8 mouse cellular contexts compared by ENCODE assay signal in genomic region chr16:91068969-91069368, GRCm38 (mm10). TPM values are rescaled to one million over a fixed set of nuclear protein-coding genes. Genes with fewer than 3 reads are reported as not detected.
DNase-seq lines count a peak whose midpoint lies in the region; ATAC-seq lines count a peak whose summit lies in the region.
"Had no signal": no experiment of that assay in that cellular context is flagged by ENCODE, and none has a peak within 500 bp of the region (broad histone marks: within the 10 kb centered on the region; RNA-seq: fewer than 3 reads in every experiment).

No protein-coding gene starts in this region.

- peak overlapping the region; percentile 5 for H3K4me2 ChIP-seq in forebrain, embryonic 16.5 days (ENCODE audit: low read length)
- H3K4me2 ChIP-seq in intestine, embryonic 16.5 days (ENCODE audit: low read depth, low read length), result no peak overlapping the region

- no peaks in the 10 kb centered on the region for H3K9me3 ChIP-seq in forebrain, embryonic 16.5 days (ENCODE audit: control insufficient read depth, low read length)
- no peaks in the 10 kb centered on the region for H3K9me3 ChIP-seq in intestine, embryonic 16.5 days (ENCODE audit: control insufficient read depth, low read length)

- intact Hi-C loops in left cerebral cortex, postnatal 4 days (cut with DNase I), result no loop called here

- H3K9ac ChIP-seq in forebrain, embryonic 16.5 days (replicated peaks; ENCODE audit: low read depth, low read length), result 0 out of 2 replicates have a peak overlapping the region, but pooled peaks have one; percentile 8
- 0 out of 2 replicates have a peak overlapping the region, but pooled peaks have one; percentile 21 for H3K9ac ChIP-seq in intestine, embryonic 16.5 days (ENCODE audit: low read depth, low read length)

- peak; percentile 62 for ATAC-seq in forebrain, embryonic 16.5 days
- ATAC-seq in intestine, embryonic 16.5 days, result no peak

- H3K4me1 ChIP-seq in forebrain, embryonic 16.5 days (replicated peaks; ENCODE audit: control insufficient read depth, insufficient read depth, low read length), result no peaks in the 10 kb centered on the region; the same call in 1 of the 2 replicates
- H3K4me1 ChIP-seq in intestine, embryonic 16.5 days (ENCODE audit: control insufficient read depth, insufficient read depth, low read length), result peaks cover 10% of the 10 kb centered on the region; the same call in 1 of the 2 replicates

- no peaks in the 10 kb centered on the region for H3K36me3 ChIP-seq in forebrain, embryonic 16.5 days (ENCODE audit: control insufficient read depth, insufficient read depth)
- no peaks in the 10 kb centered on the region for H3K36me3 ChIP-seq in intestine, embryonic 16.5 days (ENCODE audit: control insufficient read depth, insufficient read depth, low read length)

- 19% methylated on average over 12 of the region's 12 CpGs for WGBS in forebrain, embryonic 16.5 days
- 32% methylated on average over 12 of the region's 12 CpGs for WGBS in intestine, embryonic 16.5 days

- peak; percentile 54 for DNase-seq in left cerebral cortex, postnatal 4 days
- DNase-seq in left cerebral cortex, adult 11 months (ENCODE audit: low spot score), result no peak
- DNase-seq in right cerebral cortex, postnatal 14 days, result peak; percentile 15
- no peak for DNase-seq in cerebellum, adult 9-10 months
- no peak for DNase-seq in spleen, postnatal 14 days (ENCODE audit: low spot score in 2 of 2)

- H3K27ac ChIP-seq in forebrain, embryonic 16.5 days (ENCODE audit: low read length), result no peak overlapping the region
- H3K27ac ChIP-seq in intestine, embryonic 16.5 days (ENCODE audit: low read length), result 0 out of 2 replicates have a peak overlapping the region, but pooled peaks have one; percentile 9

- H3K27me3 ChIP-seq in forebrain, embryonic 16.5 days (replicated peaks; ENCODE audit: control insufficient read depth, insufficient read depth, low read length), result no peaks in the 10 kb centered on the region
- H3K27me3 ChIP-seq in intestine, embryonic 16.5 days (replicated peaks; ENCODE audit: control insufficient read depth, insufficient read depth, low read length), result no peaks in the 10 kb centered on the region

- no peak overlapping the region for H3K4me3 ChIP-seq in forebrain, embryonic 16.5 days (replicated peaks; ENCODE audit: low read length)
- no peak overlapping the region for H3K4me3 ChIP-seq in intestine, embryonic 16.5 days (ENCODE audit: low read length)

RNA-seq across cellular contexts. Expression of gene Paxbp1, which starts 24.6 kb away (rescaled TPM):
- 10 to 100 TPM; 91.2 to 94.8 TPM for total RNA-seq in left cerebral cortex, postnatal 4 days (2021)
- polyA plus RNA-seq in forebrain, embryonic 16.5 days (2015; fragmentation: Nextera tagmentation; extraction: Ambion mirVana), result 91.7 and 96.0 TPM in 2 replicates
- 33.4 and 35.9 TPM in 2 replicates for polyA plus RNA-seq in intestine, embryonic 16.5 days (2015; fragmentation: Nextera tagmentation; extraction: Ambion mirVana)

RNA-seq across cellular contexts. Expression of gene 4932438H23Rik, which starts 26.0 kb away (rescaled TPM):
- total RNA-seq in left cerebral cortex, postnatal 4 days (2021), result under 1 TPM; 0.40 to 0.44 TPM
- polyA plus RNA-seq in forebrain, embryonic 16.5 days (2015; fragmentation: Nextera tagmentation; extraction: Ambion mirVana), result 0.32 and 0.39 TPM in 2 replicates
- polyA plus RNA-seq in intestine, embryonic 16.5 days (2015; fragmentation: Nextera tagmentation; extraction: Ambion mirVana), result 0.17 and 0.22 TPM in 2 replicates
- polyA plus RNA-seq: spleen, adult 2 months had no signal

RNA-seq across cellular contexts. Expression of gene Synj1, which starts 57.9 kb away (rescaled TPM):
- 100 to 1,000 TPM; 140 to 164 TPM for total RNA-seq in left cerebral cortex, postnatal 4 days (2021)
- 36.0 and 44.9 TPM in 2 replicates for polyA plus RNA-seq in forebrain, embryonic 16.5 days (2015; fragmentation: Nextera tagmentation; extraction: Ambion mirVana)
- polyA plus RNA-seq in intestine, embryonic 16.5 days (2015; fragmentation: Nextera tagmentation; extraction: Ambion mirVana), result 16.5 and 16.9 TPM in 2 replicates

Comparison
In these comparisons a context has a peak if more than half of its experiments do, and no peak if none do; other contexts are left out.
1. DNase-seq: peak in left cerebral cortex, postnatal 4 days (single experiment) and right cerebral cortex, postnatal 14 days (single experiment); none in left cerebral cortex, adult 11 months (single experiment), cerebellum, adult 9-10 months (single experiment) and spleen, postnatal 14 days (0 of 2).